In genomic region chr8:71404951-71405351, GRCm38 (mm10) we compare ENCODE assay signal across 8 mouse cellular contexts. TPM values are rescaled to one million over a fixed set of nuclear protein-coding genes. Genes with fewer than 3 reads are reported as not detected.
DNase-seq lines count a peak whose midpoint lies in the region; ATAC-seq and TF ChIP-seq lines count a peak whose summit lies in the region.

No protein-coding gene starts in this region.

- peak overlapping the region; percentile 88; the same call in 1 of the 2 replicates for H3K9ac ChIP-seq in heart, embryonic 13.5 days
- peak overlapping the region; percentile 39 for H3K9ac ChIP-seq in liver, embryonic 11.5 days (ENCODE audit: low read depth, low read length)

- no peak for ATAC-seq in heart, embryonic 13.5 days (ENCODE audit: extremely low read depth, insufficient number of reproducible peaks, low FRiP score, low TSS enrichment)
- ATAC-seq in liver, embryonic 11.5 days (replicated peaks; ENCODE audit: low FRiP score): no peak

- no peaks in the 10 kb centered on the region for H3K27me3 ChIP-seq in heart, embryonic 13.5 days (replicated peaks)
- H3K27me3 ChIP-seq in E14TG2a.4 (ENCODE audit: insufficient read depth, low read length): no peaks in the 10 kb centered on the region
- H3K27me3 ChIP-seq in liver, embryonic 11.5 days (replicated peaks; ENCODE audit: control insufficient read depth, insufficient read depth, low read length): no peaks in the 10 kb centered on the region

- peaks cover 41% of the 10 kb centered on the region for H3K36me3 ChIP-seq in heart, embryonic 13.5 days
- peaks cover 76% of the 10 kb centered on the region for H3K36me3 ChIP-seq in E14TG2a.4 (ENCODE audit: insufficient read depth, low read length)
- peaks cover 24% of the 10 kb centered on the region for H3K36me3 ChIP-seq in liver, embryonic 11.5 days (ENCODE audit: control insufficient read depth, insufficient read depth, low read length)

- WGBS in heart, embryonic 13.5 days: 83% methylated on average over 9 of the region's 9 CpGs
- WGBS in liver, embryonic 11.5 days: 74% methylated on average over 9 of the region's 9 CpGs

- H3K27ac ChIP-seq in heart, embryonic 13.5 days (replicated peaks): no peak overlapping the region
- no peak overlapping the region for H3K27ac ChIP-seq in liver, embryonic 11.5 days (ENCODE audit: low read depth, low read length)

- intact Hi-C loops in left cerebral cortex, postnatal 25 days (cut with DNase I): no loop called here

- no peak for DNase-seq in heart, adult 8-10 months (ENCODE audit: low spot score)
- peak; percentile 33 for DNase-seq in c-Kit-positive CD71-positive TER-119-positive erythroid progenitor cells, embryonic 14.5 days (ENCODE audit: low spot score)
- peak; percentile 31 for DNase-seq in liver, embryonic 11.5 days (ENCODE audit: low spot score)
- DNase-seq in spleen, postnatal 10 days (ENCODE audit: low spot score in 2 of 2): no peak
- no peak for DNase-seq in layer of hippocampus, adult 9-11 months
- no peak for DNase-seq in left cerebral cortex, postnatal 25 days (ENCODE audit: low spot score in 2 of 2)

- TF ChIP-seq CTCF in E14TG2a.4 (conservative IDR thresholded peaks at IDR 0.05; ENCODE audit: low read length): no peak

- peak overlapping the region; percentile 97 for H3K4me2 ChIP-seq in heart, embryonic 13.5 days
- H3K4me2 ChIP-seq in liver, embryonic 11.5 days: peak overlapping the region; percentile 74

- H3K4me3 ChIP-seq in heart, embryonic 13.5 days: 0 out of 2 replicates have a peak overlapping the region, but pooled peaks have one; percentile 80
- peak overlapping the region; percentile 100 for H3K4me3 ChIP-seq in E14TG2a.4 (replicated peaks; ENCODE audit: low read length)
- peak overlapping the region; percentile 94 for H3K4me3 ChIP-seq in liver, embryonic 11.5 days (ENCODE audit: low read depth, low read length)

- H3K4me1 ChIP-seq in heart, embryonic 13.5 days: peaks cover 25% of the 10 kb centered on the region
- peaks cover 62% of the 10 kb centered on the region for H3K4me1 ChIP-seq in E14TG2a.4 (replicated peaks; ENCODE audit: low read depth, low read length)
- H3K4me1 ChIP-seq in liver, embryonic 11.5 days (replicated peaks; ENCODE audit: control insufficient read depth, insufficient read depth, low read length): peaks cover 8% of the 10 kb centered on the region

- no peaks in the 10 kb centered on the region for H3K9me3 ChIP-seq in heart, embryonic 13.5 days
- H3K9me3 ChIP-seq in E14TG2a.4 (ENCODE audit: low read length): no peaks in the 10 kb centered on the region
- no peaks in the 10 kb centered on the region for H3K9me3 ChIP-seq in liver, embryonic 11.5 days (ENCODE audit: control insufficient read depth, low read length)

RNA-seq across cellular contexts. Expression of gene Ankle1, which starts 0.9 kb away (rescaled TPM):
- 27.6 and 29.4 TPM in 2 replicates for polyA plus RNA-seq in heart, embryonic 13.5 days (2015; fragmentation: Nextera tagmentation; extraction: Ambion mirVana)
- under 1 TPM in 1 of 4 experiments, not detected in 3; 0.11 TPM for total RNA-seq in heart, adult 8-10 months (2022)
- polyA plus RNA-seq in liver, embryonic 11.5 days (2014; fragmentation: Nextera tagmentation; extraction: Ambion mirVana): 43.9 and 52.9 TPM in 2 replicates
- under 1 TPM; 0.28 to 0.41 TPM for total RNA-seq in left cerebral cortex, postnatal 25 days (2021)

RNA-seq across cellular contexts. Expression of gene Babam1, which starts 8.3 kb away (rescaled TPM):
- 89.7 and 91.8 TPM in 2 replicates for polyA plus RNA-seq in heart, embryonic 13.5 days (2015; fragmentation: Nextera tagmentation; extraction: Ambion mirVana)
- total RNA-seq in heart, adult 8-10 months (2022): 10 to 100 TPM; 70.0 to 72.7 (median 71.3) TPM
- polyA plus RNA-seq in liver, embryonic 11.5 days (2014; fragmentation: Nextera tagmentation; extraction: Ambion mirVana): 102 and 111 TPM in 2 replicates
- 100 to 1,000 TPM; 111 to 117 TPM for total RNA-seq in left cerebral cortex, postnatal 25 days (2021)

RNA-seq across cellular contexts. Expression of gene Ushbp1, which starts 9.3 kb away (rescaled TPM):
- polyA plus RNA-seq in heart, embryonic 13.5 days (2015; fragmentation: Nextera tagmentation; extraction: Ambion mirVana): 9.2 and 10.2 TPM in 2 replicates
- 10 to 100 TPM; 20.8 to 33.7 (median 22.0) TPM for total RNA-seq in heart, adult 8-10 months (2022)
- 6.6 and 6.7 TPM in 2 replicates for polyA plus RNA-seq in liver, embryonic 11.5 days (2014; fragmentation: Nextera tagmentation; extraction: Ambion mirVana)
- 1 to 10 TPM; 4.9 to 5.0 TPM for total RNA-seq in left cerebral cortex, postnatal 25 days (2021)

RNA-seq across cellular contexts. Expression of gene Nr2f6, which starts 23.2 kb away (rescaled TPM):
- 36.6 and 40.9 TPM in 2 replicates for polyA plus RNA-seq in heart, embryonic 13.5 days (2015; fragmentation: Nextera tagmentation; extraction: Ambion mirVana)
- total RNA-seq in heart, adult 8-10 months (2022): 10 to 100 TPM; 44.3 to 52.2 (median 46.2) TPM
- polyA plus RNA-seq in liver, embryonic 11.5 days (2014; fragmentation: Nextera tagmentation; extraction: Ambion mirVana): 43.7 and 44.6 TPM in 2 replicates
- 10 to 100 TPM; 37.6 to 43.0 TPM for total RNA-seq in left cerebral cortex, postnatal 25 days (2021)

RNA-seq across cellular contexts. Expression of gene Ocel1, which starts 33.9 kb away (rescaled TPM):
- 4.3 and 4.4 TPM in 2 replicates for polyA plus RNA-seq in heart, embryonic 13.5 days (2015; fragmentation: Nextera tagmentation; extraction: Ambion mirVana)
- 10 to 100 TPM; 11.2 to 15.0 (median 13.9) TPM for total RNA-seq in heart, adult 8-10 months (2022)
- 5.8 and 6.9 TPM in 2 replicates for polyA plus RNA-seq in liver, embryonic 11.5 days (2014; fragmentation: Nextera tagmentation; extraction: Ambion mirVana)
- 10 to 100 TPM; 14.8 to 18.6 TPM for total RNA-seq in left cerebral cortex, postnatal 25 days (2021)

Comparison
In these comparisons a context has a peak if more than half of its experiments do, and no peak if none do; other contexts are left out.
1. DNase-seq: peak in c-Kit-positive CD71-positive TER-119-positive erythroid progenitor cells, embryonic 14.5 days (single experiment) and liver, embryonic 11.5 days (single experiment); none in heart, adult 8-10 months (single experiment), spleen, postnatal 10 days (0 of 2), layer of hippocampus, adult 9-11 months (single experiment) and left cerebral cortex, postnatal 25 days (0 of 2).
2. Peak in every context shown above with its lines, with median percentiles within 50 percentile points of each other: H3K4me3 ChIP-seq.